Mouse (Mus musculus) limb, embryonic 12.5 days (tissue): Measurements from ENCODE around the gene Prr19. TPM values are rescaled to one million over a fixed set of nuclear protein-coding genes. Genes with fewer than 3 reads are reported as not detected.

Experiments
- ATAC-seq: fragments of 200-750 bp; cut with Nextera tagmentation; 2 replicates; pipeline ENCODE4 v1.8.0; 2017; ENCODE audit warnings: low read depth, moderate TSS enrichment; ENCODE audit not compliant: insufficient number of reproducible peaks, insufficient read depth, low FRiP score, low TSS enrichment
- H3K27ac ChIP-seq: fragments of 300-500 bp; sonication (generic); 2 replicates; pipeline ENCODE4 v1.5.1; 2016; ENCODE audit warnings: mild to moderate bottlenecking, moderate library complexity
- H3K27me3 ChIP-seq: fragments of 300-500 bp; sonication (generic); 2 replicates; pipeline ENCODE4 v1.6.1; 2016; ENCODE audit warnings: mild to moderate bottlenecking, moderate library complexity
- H3K36me3 ChIP-seq: fragments of 300-500 bp; sonication (generic); 2 replicates; pipeline ENCODE4 v1.6.1; 2016; ENCODE audit warnings: mild to moderate bottlenecking, moderate library complexity
- H3K4me1 ChIP-seq: fragments of 300-500 bp; sonication (generic); replicated peaks from 2 replicates; pipeline ENCODE4 v1.6.1; 2016
- H3K4me2 ChIP-seq: fragments of 300-500 bp; sonication (generic); 2 replicates; pipeline ENCODE4 v1.6.1; 2016; ENCODE audit warnings: mild to moderate bottlenecking, moderate library complexity
- H3K4me3 ChIP-seq: fragments of 300-500 bp; sonication (generic); replicated peaks from 2 replicates; pipeline ENCODE4 v1.5.1; 2016; ENCODE audit warnings: mild to moderate bottlenecking
- H3K9ac ChIP-seq: fragments of 300-500 bp; sonication (generic); replicated peaks from 2 replicates; pipeline ENCODE4 v1.6.1; 2016; ENCODE audit warnings: mild to moderate bottlenecking, moderate library complexity
- H3K9me3 ChIP-seq: fragments of 300-500 bp; sonication (generic); 2 replicates; pipeline ENCODE4 v1.6.1; 2016; ENCODE audit warnings: mild to moderate bottlenecking, moderate library complexity
- WGBS: fragments of 180-500 bp; shearing (Covaris S2); methylation state at CpG from one replicate; pipeline ENCODE4 v1.1.7; 2016; 5-methylcytosine and 5-hydroxymethylcytosine counted together
- polyA plus RNA-seq: library from polyadenylated mRNA; unstranded; fragments of >200 nt; fragmentation: Nextera tagmentation; extraction: Ambion mirVana; gene quantifications from 2 replicates; pipeline ENCODE4 v1.2.1, GENCODE M21; 2016

Gene Prr19
- polyA plus RNA-seq, 1 experiment from 2014 or later = 0.66 TPM

DNA sequence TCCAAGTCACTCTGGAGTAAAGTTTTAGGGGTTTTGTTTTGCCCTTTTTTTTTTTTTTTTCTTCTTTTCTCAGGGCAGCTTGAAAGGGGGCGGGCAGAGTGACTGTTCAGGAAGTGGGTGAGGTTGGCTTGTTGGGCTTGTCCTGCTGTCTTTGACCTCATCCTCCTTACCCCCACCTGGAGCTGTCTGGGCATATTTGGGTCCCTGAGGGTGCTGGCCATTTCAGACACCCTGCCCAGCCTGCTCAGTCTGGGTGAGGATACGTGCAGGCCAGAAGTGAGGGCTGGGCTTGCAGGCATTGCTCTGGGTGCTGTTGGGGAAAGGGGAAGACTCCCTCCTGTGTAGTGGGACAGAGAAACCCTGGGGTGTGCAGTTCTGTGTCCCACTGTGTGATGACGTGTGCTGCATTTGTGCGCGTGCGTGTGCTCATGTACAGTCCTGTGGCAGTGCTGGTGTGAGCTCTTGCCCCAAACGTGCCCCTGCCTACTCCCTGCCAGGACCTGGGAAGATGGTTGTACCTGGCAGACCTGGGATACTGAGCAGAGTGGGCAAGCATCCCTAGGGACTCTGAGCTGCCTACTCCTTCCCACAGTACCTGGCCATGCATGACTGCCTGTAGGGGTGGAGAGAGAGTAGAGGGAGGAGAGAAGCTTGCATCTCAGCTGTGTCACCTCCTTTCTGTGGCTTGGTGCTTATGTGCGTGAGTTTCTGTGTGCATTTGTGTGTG lies 31.5 kb upstream of the Prr19 start:
- Histone ChIP-seq H3K36me3 (peaks cover 31% of the 10 kb centered on the region), H3K4me2 (peak overlapping the region; percentile 81), H3K4me3 (peak overlapping the region; percentile 72), H3K9ac (peak overlapping the region; percentile 68; the same call in 1 of the 2 replicates), H3K27ac (no peak overlapping the region), H3K4me1 (peaks cover 29% of the 10 kb centered on the region), H3K9me3 (no peaks in the 10 kb centered on the region), H3K27me3 (no peaks in the 10 kb centered on the region)
- no peak for ATAC-seq
- 85% methylated on average over 8 of the region's 8 CpGs for WGBS

DNA sequence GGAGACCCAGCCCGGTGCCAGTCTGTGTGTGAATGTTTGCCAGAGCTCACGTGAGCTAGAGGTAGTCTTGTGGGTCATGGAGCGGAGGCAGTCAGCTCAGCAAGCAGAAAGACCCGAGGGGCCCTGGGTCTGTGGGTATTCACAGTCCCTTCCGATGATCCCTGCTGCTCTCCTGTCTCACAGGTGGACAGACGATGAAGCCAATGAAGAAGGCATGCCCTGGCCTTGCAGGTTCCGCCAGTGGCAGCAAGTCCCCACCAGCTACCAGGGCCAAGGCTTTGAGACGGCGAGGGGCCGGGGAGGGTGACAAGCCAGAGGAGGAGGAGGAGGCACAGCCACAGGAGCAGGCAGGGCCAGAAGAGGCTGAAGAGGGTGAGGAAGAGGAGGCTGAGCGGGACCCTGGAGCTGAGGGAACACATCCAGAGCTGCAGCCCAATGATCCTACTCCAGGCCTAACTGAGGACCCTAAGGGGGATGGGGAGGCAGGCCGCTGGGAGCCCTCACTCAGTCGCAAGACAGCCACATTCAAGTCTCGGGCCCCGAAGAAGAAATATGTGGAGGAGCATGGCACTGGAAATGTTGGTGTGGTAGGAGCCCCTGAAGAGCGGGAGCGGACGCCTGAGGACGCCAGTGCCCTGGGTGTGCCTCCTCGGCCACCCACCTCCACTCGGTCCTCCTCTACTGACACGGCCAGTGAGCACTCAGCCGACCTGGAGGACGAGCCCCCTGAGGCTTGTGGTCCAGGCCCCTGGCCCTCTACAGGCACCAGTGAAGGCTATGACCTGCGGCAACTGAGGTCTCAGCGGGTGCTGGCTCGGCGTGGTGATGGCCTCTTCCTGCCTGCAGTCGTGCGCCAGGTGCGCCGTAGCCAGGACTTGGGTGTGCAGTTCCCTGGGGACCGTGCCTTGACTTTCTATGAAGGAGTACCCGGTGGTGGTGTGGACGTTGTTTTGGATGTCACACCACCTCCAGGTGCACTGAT lies 30.3 kb upstream of the Prr19 start:
- ATAC-seq = no peak
- Histone ChIP-seq H3K9me3 (no peaks in the 10 kb centered on the region), H3K4me2 (no peak overlapping the region), H3K27me3 (no peaks in the 10 kb centered on the region), H3K9ac (no peak overlapping the region), H3K36me3 (peaks cover 39% of the 10 kb centered on the region), H3K4me3 (no peak overlapping the region), H3K27ac (no peak overlapping the region), H3K4me1 (peaks cover 42% of the 10 kb centered on the region)
- 88% methylated on average over 35 of the region's 35 CpGs for WGBS

DNA sequence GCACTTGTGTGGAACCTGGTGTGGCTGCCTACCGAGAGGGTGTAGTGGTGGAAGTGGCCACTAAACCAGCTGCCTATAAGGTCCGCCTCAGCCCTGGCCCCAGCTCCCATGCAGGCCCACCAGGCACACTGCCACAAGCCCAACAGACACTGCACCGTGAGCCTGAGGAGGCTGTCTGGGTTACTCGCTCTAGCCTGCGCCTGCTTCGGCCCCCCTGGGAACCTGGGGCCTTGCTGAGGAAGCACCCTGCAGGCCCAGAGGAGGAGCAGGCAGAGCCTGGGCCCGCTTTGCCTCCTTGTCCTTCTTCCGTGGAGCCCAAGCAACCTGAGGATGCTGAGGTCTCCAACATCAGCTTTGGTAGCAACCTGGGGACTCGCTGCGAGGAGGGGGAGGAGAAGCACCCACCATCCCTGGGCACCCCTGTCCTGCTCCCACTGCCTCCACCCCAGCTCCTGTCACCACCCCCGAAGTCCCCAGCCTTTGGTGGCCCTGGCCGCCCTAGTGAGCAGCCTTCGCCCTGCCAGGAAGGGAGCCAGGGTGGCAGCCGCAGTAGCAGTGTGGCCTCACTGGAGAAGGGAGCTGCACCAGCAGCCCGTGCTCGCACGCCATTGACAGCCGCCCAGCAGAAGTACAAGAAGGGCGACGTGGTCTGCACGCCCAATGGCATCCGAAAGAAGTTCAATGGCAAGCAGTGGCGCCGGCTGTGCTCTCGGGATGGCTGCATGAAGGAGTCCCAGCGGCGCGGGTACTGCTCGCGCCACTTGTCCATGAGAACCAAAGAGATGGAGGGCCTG lies 29.4 kb upstream of the Prr19 start:
- no peaks in the 10 kb centered on the region for H3K9me3 ChIP-seq
- 88% methylated on average over 30 of the region's 30 CpGs for WGBS
- H3K27me3 ChIP-seq = no peaks in the 10 kb centered on the region
- no peak for ATAC-seq
- H3K4me2 ChIP-seq = no peak overlapping the region
- no peak overlapping the region for H3K9ac ChIP-seq
- H3K36me3 ChIP-seq = peaks cover 39% of the 10 kb centered on the region
- no peak overlapping the region for H3K27ac ChIP-seq
- H3K4me3 ChIP-seq = no peak overlapping the region
- peaks cover 44% of the 10 kb centered on the region for H3K4me1 ChIP-seq

GRCm38 (mm10) chr7:25272445-25273258 lies 28.6 kb upstream of the Prr19 start:
- no peak for ATAC-seq
- WGBS = 85% methylated on average over 38 of the region's 38 CpGs
- Histone ChIP-seq H3K4me3 (no peak overlapping the region), H3K27me3 (no peaks in the 10 kb centered on the region), H3K4me1 (peaks cover 50% of the 10 kb centered on the region), H3K36me3 (peaks cover 39% of the 10 kb centered on the region), H3K27ac (no peak overlapping the region), H3K4me2 (no peak overlapping the region), H3K9me3 (no peaks in the 10 kb centered on the region), H3K9ac (peak overlapping the region; percentile 23; the same call in 1 of the 2 replicates)

DNA sequence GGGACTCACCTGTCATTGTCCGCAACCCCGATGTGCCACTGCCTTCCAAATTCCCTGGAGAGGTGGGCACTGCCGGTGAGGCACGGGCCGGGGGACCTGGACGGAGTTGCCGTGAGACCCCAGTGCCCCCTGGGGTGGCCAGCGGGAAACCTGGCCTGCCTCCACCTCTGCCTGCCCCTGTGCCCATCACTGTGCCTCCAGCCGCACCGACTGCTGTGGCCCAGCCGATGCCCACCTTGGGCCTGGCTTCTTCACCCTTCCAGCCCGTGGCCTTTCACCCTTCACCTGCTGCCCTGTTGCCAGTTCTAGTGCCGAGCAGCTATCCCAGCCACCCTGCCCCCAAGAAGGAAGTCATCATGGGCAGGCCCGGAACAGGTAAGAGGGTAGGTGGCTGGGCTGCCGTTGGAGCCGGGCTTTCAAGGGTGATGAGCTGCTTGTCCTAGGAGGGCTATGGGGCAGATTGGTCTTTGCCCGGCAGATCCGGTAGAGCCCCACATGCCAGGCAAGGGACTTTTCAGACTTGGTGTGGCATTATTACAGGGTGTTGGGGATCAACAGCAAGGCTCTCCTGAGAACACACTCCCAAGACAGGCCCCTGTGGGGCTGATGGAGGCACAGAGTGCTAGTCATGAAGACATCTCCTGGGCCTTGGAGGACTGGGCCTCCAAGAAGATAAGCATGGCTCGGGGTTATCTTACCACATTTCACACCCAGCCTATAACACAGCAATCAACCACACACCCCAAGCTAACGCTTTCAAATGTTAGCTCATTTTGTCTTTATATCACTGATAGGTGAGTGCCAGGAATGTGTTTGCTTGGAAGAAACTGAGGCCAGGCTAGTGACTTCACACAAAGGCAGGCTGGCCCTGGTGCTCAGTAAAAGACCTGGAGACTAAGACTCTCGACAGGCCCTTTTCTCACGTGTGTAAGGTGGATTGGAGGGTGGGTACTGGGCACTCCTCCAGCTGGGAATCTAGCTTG lies 27.7 kb upstream of the Prr19 start:
- H3K4me1 ChIP-seq = peaks cover 54% of the 10 kb centered on the region
- peak overlapping the region; percentile 23; the same call in 1 of the 2 replicates for H3K9ac ChIP-seq
- H3K9me3 ChIP-seq = no peaks in the 10 kb centered on the region
- H3K4me3 ChIP-seq = no peak overlapping the region
- no peak overlapping the region for H3K4me2 ChIP-seq
- H3K27ac ChIP-seq = no peak overlapping the region
- H3K36me3 ChIP-seq = peaks cover 39% of the 10 kb centered on the region
- no peak for ATAC-seq
- 87% methylated on average over 22 of the region's 22 CpGs for WGBS
- H3K27me3 ChIP-seq = no peaks in the 10 kb centered on the region

GRCm38 (mm10) chr7:25274571-25274970 lies 26.6 kb upstream of the Prr19 start:
- Histone ChIP-seq H3K9ac (peak overlapping the region; percentile 14), H3K4me3 (no peak overlapping the region), H3K4me2 (no peak overlapping the region), H3K9me3 (no peaks in the 10 kb centered on the region), H3K36me3 (peaks cover 39% of the 10 kb centered on the region), H3K27me3 (no peaks in the 10 kb centered on the region), H3K4me1 (peaks cover 50% of the 10 kb centered on the region), H3K27ac (peak overlapping the region; percentile 47; the same call in 1 of the 2 replicates)
- no peak for ATAC-seq
- 38% methylated on average over 5 of the region's 5 CpGs for WGBS

GRCm38 (mm10) chr7:25274996-25275395 lies 26.2 kb upstream of the Prr19 start:
- Histone ChIP-seq H3K36me3 (peaks cover 39% of the 10 kb centered on the region), H3K4me3 (no peak overlapping the region), H3K9me3 (no peaks in the 10 kb centered on the region), H3K4me2 (no peak overlapping the region), H3K27me3 (no peaks in the 10 kb centered on the region), H3K9ac (peak overlapping the region; percentile 14), H3K27ac (peak overlapping the region; percentile 47; the same call in 1 of the 2 replicates), H3K4me1 (peaks cover 48% of the 10 kb centered on the region)
- 82% methylated on average over 3 of the region's 3 CpGs for WGBS
- no peak for ATAC-seq

- H3K4me2 ChIP-seq = peak overlapping the region; percentile 19; the same call in 1 of the 2 replicates
- peak overlapping the region; percentile 4; the same call in 1 of the 2 replicates for H3K4me3 ChIP-seq
Observed at GRCm38 (mm10) chr7:25275555-25276298, 25.5 kb upstream of the Prr19 start.

DNA sequence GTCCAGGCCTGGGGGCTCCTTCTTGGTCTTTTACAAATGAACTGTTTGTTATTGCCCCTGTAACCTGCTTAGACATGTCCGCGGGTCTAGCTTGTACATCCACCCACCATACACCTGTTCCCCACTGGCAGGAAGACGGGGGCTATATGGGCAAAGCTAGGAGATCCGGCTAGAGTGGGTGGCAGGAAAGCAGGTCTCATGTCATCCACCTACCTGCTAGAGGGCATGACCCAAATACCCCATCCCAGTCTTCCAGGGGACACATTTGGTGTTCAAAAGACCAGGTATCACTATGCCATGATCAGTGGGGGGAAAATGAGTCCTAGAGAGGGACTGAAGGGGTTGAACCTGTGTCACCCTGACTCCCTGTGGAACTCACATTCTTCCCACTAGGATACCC lies 23.8 kb upstream of the Prr19 start:
- Histone ChIP-seq H3K9ac (no peak overlapping the region; the same call in 1 of the 2 replicates), H3K9me3 (no peaks in the 10 kb centered on the region), H3K4me3 (peak overlapping the region; percentile 78), H3K4me1 (peaks cover 63% of the 10 kb centered on the region), H3K4me2 (peak overlapping the region; percentile 98), H3K36me3 (peaks cover 22% of the 10 kb centered on the region), H3K27me3 (no peaks in the 10 kb centered on the region), H3K27ac (peak overlapping the region; percentile 100)
- ATAC-seq = no peak
- WGBS = 81% methylated on average over 4 of the region's 4 CpGs

More at GRCm38 (mm10) chr7:25275555-25276298, 25.5 kb upstream of the Prr19 start:
- peak overlapping the region; percentile 56; the same call in 1 of the 2 replicates for H3K27ac ChIP-seq
- H3K4me1 ChIP-seq = peaks cover 53% of the 10 kb centered on the region
- no peaks in the 10 kb centered on the region for H3K27me3 ChIP-seq
- 35% methylated on average over 9 of the region's 9 CpGs for WGBS
- H3K36me3 ChIP-seq = peaks cover 38% of the 10 kb centered on the region
- no peaks in the 10 kb centered on the region for H3K9me3 ChIP-seq
- H3K9ac ChIP-seq = no peak overlapping the region
- ATAC-seq = no peak
